Mouse (Mus musculus) c-Kit-negative CD71-positive TER-119-positive erythroid progenitor cells, embryonic 14.5 days (primary cell): ENCODE data around the gene Jazf1.
A peak's percentile ranks its signal among the peaks of the same experiment; 100 is the strongest.

Source experiments
- DNase-seq: peaks from one replicate; pipeline ENCODE4 v3.0.0-alpha.2; 2013; ENCODE audit warnings: low read depth, low spot score

Jazf1 gene

GRCm38 (mm10) chr6:52851975-52852374, 216.5 kb downstream of the Jazf1 start:
- DNase-seq, result no peak

- no peak for DNase-seq
Measured at GRCm38 (mm10) chr6:52851019-52851418, 217.4 kb downstream of the Jazf1 start.

- DNase-seq, result no peak
Measured at GRCm38 (mm10) chr6:52848199-52848598, 220.2 kb downstream of the Jazf1 start.

- no peak for DNase-seq
Measured at GRCm38 (mm10) chr6:52846314-52846713, 222.1 kb downstream of the Jazf1 start.

DNA sequence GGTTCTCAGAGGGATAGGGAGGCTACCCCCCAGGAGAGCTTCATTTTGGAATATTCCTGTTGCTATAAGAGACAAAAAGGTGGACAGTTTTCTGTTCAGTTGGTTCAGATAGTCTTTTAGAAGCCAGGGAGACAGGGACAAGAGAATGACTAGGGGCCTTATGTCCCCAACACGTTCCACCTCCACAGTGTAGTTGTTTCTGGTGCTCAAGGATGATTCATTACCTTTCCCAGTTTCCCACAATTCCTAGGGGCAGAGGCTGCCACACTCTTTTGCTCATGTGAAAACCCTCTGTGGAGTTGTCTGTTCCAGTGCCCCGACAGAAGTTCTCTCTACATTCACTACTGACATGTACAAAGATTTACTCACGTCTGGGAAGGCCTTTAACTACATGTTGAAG, 223.7 kb downstream of the Jazf1 start:
- no peak for DNase-seq

DNA sequence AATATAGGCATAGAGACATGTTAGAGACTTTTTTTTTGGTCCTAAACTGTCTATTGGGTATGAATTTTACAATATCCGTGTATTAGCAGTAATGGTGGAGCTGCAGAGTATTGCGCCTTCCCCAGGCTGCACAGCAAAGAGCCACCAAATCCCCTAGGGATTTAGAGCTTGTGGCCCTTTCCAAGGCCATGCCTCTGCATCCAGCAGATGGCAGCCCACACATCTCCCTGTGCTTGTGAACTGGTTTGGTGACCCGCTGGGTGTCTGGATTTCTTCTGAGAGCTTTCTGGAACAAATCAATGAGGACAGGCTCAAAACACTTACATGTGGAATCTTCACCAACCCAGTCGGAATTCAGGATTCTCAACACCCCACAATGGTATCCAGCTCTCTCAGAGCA, 225.4 kb downstream of the Jazf1 start:
- no peak for DNase-seq

- no peak for DNase-seq
Measured at GRCm38 (mm10) chr6:52842598-52842997, 225.8 kb downstream of the Jazf1 start.

DNA sequence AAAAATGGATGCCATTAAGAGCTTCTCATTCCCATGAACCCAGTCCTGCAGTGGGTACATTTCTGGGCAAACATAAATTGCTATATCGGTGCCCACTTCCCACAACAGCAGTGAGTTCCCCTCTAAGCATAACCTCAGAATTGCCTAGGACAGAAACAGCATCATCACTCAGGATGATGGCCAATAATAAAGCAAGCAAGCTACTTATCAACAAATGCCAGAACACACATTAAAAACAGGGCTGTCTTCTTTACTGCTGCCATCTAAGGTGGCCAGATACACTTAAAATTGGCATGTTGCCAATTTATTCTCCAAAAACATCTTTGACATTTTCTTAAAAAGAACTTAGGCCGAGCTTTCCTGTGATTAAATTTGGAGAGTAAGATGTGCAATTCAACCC, 226.8 kb downstream of the Jazf1 start:
- no peak for DNase-seq

DNA sequence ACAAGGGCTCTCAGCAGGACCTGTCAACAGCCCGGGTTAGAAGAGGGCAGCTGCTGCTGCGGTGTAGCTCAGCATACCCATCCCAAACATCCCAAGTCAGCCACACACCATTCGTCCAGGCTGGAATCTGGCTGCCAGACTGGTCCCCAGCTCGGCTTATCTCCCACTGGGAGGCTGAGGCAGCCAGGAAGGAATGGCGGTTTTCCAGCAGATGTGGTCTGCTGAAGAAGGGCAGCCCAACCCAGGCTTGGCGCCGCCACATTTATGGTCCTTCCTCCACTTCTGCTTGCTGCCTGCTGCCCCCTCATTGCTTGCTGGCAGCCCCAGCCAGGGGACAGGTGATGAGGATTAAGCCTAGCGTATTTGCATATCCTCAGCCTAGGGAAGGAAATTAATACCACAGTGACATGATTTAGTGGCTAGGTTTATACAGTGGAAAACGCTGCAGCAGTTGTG, 227.8 kb downstream of the Jazf1 start:
- DNase-seq, result no peak

- DNase-seq, result peak; percentile 12
Measured at GRCm38 (mm10) chr6:52838691-52839090, 229.7 kb downstream of the Jazf1 start.

GRCm38 (mm10) chr6:52837792-52838191, 230.6 kb downstream of the Jazf1 start:
- DNase-seq, result no peak

DNA sequence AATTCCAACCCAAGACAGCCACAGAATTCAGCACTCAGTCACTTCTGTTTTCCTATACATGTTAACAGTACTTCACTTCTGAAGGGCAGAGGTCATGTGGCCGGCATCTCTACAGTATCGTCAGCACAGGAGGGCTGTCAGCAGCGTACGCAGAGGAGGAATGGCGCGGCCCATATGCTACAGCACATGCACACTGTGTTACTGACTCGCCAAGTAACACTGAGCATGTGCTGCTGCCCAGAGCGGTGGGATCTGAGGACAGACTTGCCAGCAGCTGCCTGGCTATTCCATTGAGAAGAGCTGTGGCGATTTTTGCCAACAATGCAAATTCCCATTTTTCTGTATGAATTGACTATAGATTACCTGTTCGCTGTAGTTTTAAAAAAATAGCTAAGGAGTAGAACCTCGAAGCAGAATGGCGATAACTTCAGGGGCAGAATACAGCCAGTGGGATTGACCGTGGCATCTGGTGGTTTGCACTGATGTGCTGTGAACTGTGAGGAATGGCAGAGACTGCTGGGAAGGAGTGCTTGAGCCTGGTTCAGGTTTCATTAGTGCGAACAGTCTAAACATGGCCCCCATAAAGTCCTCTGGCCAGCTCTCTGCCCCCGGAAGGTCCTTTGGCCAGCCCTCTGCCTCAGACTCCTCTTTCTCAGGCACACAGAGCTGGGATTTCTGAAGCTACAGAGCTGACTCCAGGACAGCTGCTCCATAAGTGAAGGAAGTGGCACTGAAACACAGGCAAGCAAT, 232.1 kb downstream of the Jazf1 start:
- no peak for DNase-seq

- DNase-seq, result no peak
Measured at GRCm38 (mm10) chr6:52827752-52828277, 240.6 kb downstream of the Jazf1 start.

GRCm38 (mm10) chr6:52825535-52825934, 242.9 kb downstream of the Jazf1 start:
- DNase-seq, result no peak

GRCm38 (mm10) chr6:52824977-52825482, 243.4 kb downstream of the Jazf1 start:
- no peak for DNase-seq

GRCm38 (mm10) chr6:52823064-52823463, 245.4 kb downstream of the Jazf1 start:
- no peak for DNase-seq

DNA sequence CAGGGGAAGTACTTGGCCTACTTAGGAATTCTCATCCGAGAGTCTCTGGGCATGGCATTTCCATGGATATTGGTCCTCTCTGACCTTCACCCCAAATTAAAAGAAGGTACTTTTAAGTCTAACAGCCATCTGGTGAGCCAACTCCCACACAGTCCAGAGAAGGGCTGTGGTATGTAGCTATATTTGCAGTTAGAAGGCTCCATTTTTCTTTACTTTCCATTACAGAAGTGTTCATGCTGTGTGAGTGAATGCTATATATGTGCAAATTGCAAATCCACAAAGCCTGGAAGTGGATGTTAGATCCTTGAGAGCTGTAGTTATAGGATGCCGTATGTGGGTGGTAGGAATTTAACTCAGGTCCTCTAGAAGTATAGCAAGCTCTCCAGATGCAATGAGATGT, 245.8 kb downstream of the Jazf1 start:
- no peak for DNase-seq

DNA sequence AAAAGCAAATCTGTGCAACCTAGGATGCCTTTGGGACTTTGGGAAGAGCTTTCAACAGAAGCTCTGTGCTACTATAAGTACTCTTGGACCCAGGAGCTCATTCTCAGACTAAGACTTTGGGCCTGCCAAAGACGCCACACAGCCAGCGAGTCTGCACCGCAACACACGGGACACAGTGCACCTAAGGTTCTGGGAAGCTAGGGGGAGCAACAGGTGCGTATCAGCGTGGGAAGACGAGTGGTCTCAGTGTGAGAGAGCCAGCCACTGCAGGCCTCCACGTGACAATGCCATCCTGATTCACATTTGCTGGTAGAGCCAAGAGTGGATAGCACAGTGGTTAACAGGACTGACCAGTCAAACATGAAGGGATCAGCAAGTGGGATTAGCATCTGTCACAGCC, 249.1 kb downstream of the Jazf1 start:
- DNase-seq, result no peak

DNA sequence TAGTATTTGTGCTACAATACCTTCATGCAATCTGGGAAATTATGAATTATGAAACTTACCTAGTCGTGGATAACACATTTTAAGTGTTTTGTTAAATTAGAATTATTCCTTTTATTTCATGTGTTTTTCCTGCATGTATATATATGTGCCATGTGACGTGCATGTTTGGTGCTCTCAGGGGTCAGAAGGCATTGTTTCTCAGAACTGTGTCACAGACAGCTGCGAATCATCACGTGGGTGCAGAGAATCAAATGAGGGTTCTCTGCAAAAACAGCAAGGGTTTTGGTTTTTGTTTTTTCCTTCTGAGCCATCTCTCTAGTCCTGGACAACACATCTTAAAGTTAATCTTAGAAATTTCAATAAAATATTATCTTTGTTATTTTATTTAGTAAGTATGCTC, 250.4 kb downstream of the Jazf1 start:
- DNase-seq, result no peak

DNA sequence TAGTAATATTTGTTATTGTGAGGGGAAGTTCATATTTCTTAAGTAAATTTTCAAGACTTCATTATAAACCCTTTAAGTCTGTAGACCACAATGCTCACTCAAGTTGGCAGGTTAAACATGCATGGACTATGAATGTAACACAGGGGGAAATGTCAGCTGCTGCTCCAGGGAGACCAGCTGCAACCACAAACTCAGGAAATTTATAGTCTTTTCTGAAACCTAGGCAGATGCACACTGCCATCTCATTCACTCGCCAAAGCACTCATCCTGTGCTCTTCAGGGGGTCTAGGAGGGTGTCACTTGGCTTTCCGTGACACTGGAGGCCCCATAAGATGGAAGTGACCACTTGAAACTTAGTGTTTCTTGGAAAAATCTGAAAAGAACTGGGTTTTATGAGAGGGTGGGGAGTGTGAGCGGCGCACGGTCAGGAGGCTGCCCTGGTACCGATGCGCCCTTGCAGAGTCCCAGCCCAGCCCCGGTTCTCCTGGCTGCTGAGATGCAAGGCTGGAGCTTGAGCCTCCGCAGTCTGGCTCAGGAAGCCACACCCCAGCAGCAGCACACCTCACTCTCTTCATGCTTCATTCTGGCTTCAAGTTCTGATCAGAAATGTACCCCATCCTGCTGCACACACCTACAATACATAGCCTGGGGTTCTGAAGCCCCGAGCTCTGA, 251.1 kb downstream of the Jazf1 start:
- DNase-seq, result no peak

GRCm38 (mm10) chr6:52805237-52805856, 263.1 kb downstream of the Jazf1 start:
- no peak for DNase-seq

DNA sequence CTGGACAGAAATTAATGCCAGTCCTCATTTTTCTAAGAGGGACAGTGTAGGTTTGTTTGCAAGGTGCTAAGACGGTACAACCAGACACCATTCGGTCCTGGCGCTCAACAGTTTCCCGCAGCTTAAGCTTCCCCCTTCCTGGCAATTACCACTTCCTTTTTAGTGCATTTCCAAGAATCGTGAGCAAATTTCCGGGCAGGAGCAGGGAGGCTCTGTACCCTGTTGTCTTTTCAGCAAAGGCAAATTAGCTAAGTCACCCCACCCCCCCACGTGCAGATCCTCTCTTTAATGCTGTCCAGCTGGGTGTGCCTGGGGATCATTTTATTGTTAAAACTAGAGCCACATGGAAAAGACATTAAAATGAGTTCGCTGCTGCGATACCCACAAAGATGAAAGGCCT, 266.2 kb downstream of the Jazf1 start:
- no peak for DNase-seq
